Mouse (Mus musculus): ENCODE results near the gene Slco4a1. TPM values are rescaled to one million over a fixed set of nuclear protein-coding genes. Genes with fewer than 3 reads are reported as not detected.

Slco4a1 gene
- total RNA-seq, 1 experiment: 14.7 TPM

- H3K4me3 ChIP-seq (ENCODE audit: insufficient read depth in 1 of 2, low read depth in 1 of 2, low read length in 2 of 2, poor library complexity in 1 of 2, severe bottlenecking in 1 of 2): no peak overlapping the region
- DNase-seq (ENCODE audit: low read depth, low spot score): no peak
- in situ Hi-C loops (cut with MboI; ENCODE audit: low sequenced_read_pairs in 2 of 2, unreplicated experiment in 2 of 2): no loop called here
- H3K4me1 ChIP-seq (ENCODE audit: control insufficient read depth in 2 of 2, insufficient read depth in 2 of 2, low read length in 2 of 2, poor library complexity in 1 of 2): no peaks in the 10 kb centered on the region
- no peaks in the 10 kb centered on the region for H3K9me3 ChIP-seq (ENCODE audit: control insufficient read depth, insufficient read depth, low read depth, low read length)
- H3K9ac ChIP-seq (ENCODE audit: insufficient read depth, low read depth, low read length, poor library complexity, severe bottlenecking): no peak overlapping the region
- TF ChIP-seq MAFK (IDR thresholded peaks at IDR 0.05; ENCODE audit: insufficient read depth, low read depth, low read length) (no peak), CHD2 (IDR thresholded peaks at IDR 0.05; ENCODE audit: low read depth, low read length) (no peak), ZC3H11A (IDR thresholded peaks at IDR 0.05; ENCODE audit: borderline replicate concordance, low read depth, low read length) (no peak), HCFC1 (IDR thresholded peaks at IDR 0.05; ENCODE audit: borderline replicate concordance, insufficient read depth, low read length) (no peak), ZNF384 (IDR thresholded peaks at IDR 0.05; ENCODE audit: low read depth, low read length) (no peak)
- no peak overlapping the region for H3K27ac ChIP-seq (ENCODE audit: insufficient read depth, low read depth, low read length, poor library complexity, severe bottlenecking)
- H3K36me3 ChIP-seq (ENCODE audit: control insufficient read depth, insufficient read depth, low read length, poor library complexity, severe bottlenecking): no peaks in the 10 kb centered on the region
These were observed 45.3 kb downstream of the Slco4a1 start for GRCm38 (mm10) chr2:180501217-180501967.

GRCm38 (mm10) chr2:180506281-180506680 lies 50.2 kb downstream of the Slco4a1 start:
- in situ Hi-C loops (cut with MboI; ENCODE audit: low sequenced_read_pairs in 2 of 2, unreplicated experiment in 2 of 2): no loop called here
- no peak overlapping the region for H3K27ac ChIP-seq (ENCODE audit: insufficient read depth, low read depth, low read length, poor library complexity, severe bottlenecking)
- no peaks in the 10 kb centered on the region for H3K9me3 ChIP-seq (ENCODE audit: control insufficient read depth, insufficient read depth, low read depth, low read length)
- TF ChIP-seq ZC3H11A (IDR thresholded peaks at IDR 0.05; ENCODE audit: borderline replicate concordance, low read depth, low read length) (no peak), HCFC1 (IDR thresholded peaks at IDR 0.05; ENCODE audit: borderline replicate concordance, insufficient read depth, low read length) (no peak), ZNF384 (IDR thresholded peaks at IDR 0.05; ENCODE audit: low read depth, low read length) (no peak), CHD2 (IDR thresholded peaks at IDR 0.05; ENCODE audit: low read depth, low read length) (no peak), MAFK (IDR thresholded peaks at IDR 0.05; ENCODE audit: insufficient read depth, low read depth, low read length) (no peak)
- no peak for DNase-seq (ENCODE audit: low read depth, low spot score)
- no peak overlapping the region for H3K4me3 ChIP-seq (ENCODE audit: insufficient read depth in 1 of 2, low read depth in 1 of 2, low read length in 2 of 2, poor library complexity in 1 of 2, severe bottlenecking in 1 of 2)
- no peak overlapping the region for H3K9ac ChIP-seq (ENCODE audit: insufficient read depth, low read depth, low read length, poor library complexity, severe bottlenecking)
- no peaks in the 10 kb centered on the region for H3K4me1 ChIP-seq (ENCODE audit: control insufficient read depth in 2 of 2, insufficient read depth in 2 of 2, low read length in 2 of 2, poor library complexity in 1 of 2)
- no peaks in the 10 kb centered on the region for H3K36me3 ChIP-seq (ENCODE audit: control insufficient read depth, insufficient read depth, low read length, poor library complexity, severe bottlenecking)

- H3K9ac ChIP-seq (ENCODE audit: insufficient read depth, low read depth, low read length, poor library complexity, severe bottlenecking): no peak overlapping the region
- in situ Hi-C loops (cut with MboI; ENCODE audit: low sequenced_read_pairs in 2 of 2, unreplicated experiment in 2 of 2): no loop called here
- TF ChIP-seq CHD2 (IDR thresholded peaks at IDR 0.05; ENCODE audit: low read depth, low read length) (no peak), ZC3H11A (IDR thresholded peaks at IDR 0.05; ENCODE audit: borderline replicate concordance, low read depth, low read length) (no peak), MAFK (IDR thresholded peaks at IDR 0.05; ENCODE audit: insufficient read depth, low read depth, low read length) (no peak), ZNF384 (IDR thresholded peaks at IDR 0.05; ENCODE audit: low read depth, low read length) (no peak), HCFC1 (IDR thresholded peaks at IDR 0.05; ENCODE audit: borderline replicate concordance, insufficient read depth, low read length) (no peak)
- no peak overlapping the region for H3K27ac ChIP-seq (ENCODE audit: insufficient read depth, low read depth, low read length, poor library complexity, severe bottlenecking)
- DNase-seq (ENCODE audit: low read depth, low spot score): no peak
- H3K4me3 ChIP-seq (ENCODE audit: insufficient read depth in 1 of 2, low read depth in 1 of 2, low read length in 2 of 2, poor library complexity in 1 of 2, severe bottlenecking in 1 of 2): no peak overlapping the region
- H3K9me3 ChIP-seq (ENCODE audit: control insufficient read depth, insufficient read depth, low read depth, low read length): no peaks in the 10 kb centered on the region
- H3K36me3 ChIP-seq (ENCODE audit: control insufficient read depth, insufficient read depth, low read length, poor library complexity, severe bottlenecking): no peaks in the 10 kb centered on the region
- 0 out of 4 replicates have a peak, but pooled peaks cover 0 to under 1% of the 10 kb centered on the region in 2 experiments for H3K4me1 ChIP-seq (ENCODE audit: control insufficient read depth in 2 of 2, insufficient read depth in 2 of 2, low read length in 2 of 2, poor library complexity in 1 of 2)
These were observed 52.5 kb downstream of the Slco4a1 start for GRCm38 (mm10) chr2:180508455-180509115.

- H3K4me1 ChIP-seq (ENCODE audit: control insufficient read depth in 2 of 2, insufficient read depth in 2 of 2, low read length in 2 of 2, poor library complexity in 1 of 2): 0 out of 4 replicates have a peak, but pooled peaks cover 0 to 5% of the 10 kb centered on the region in 2 experiments
- in situ Hi-C loops (cut with MboI; ENCODE audit: low sequenced_read_pairs in 2 of 2, unreplicated experiment in 2 of 2): no loop called here
- no peaks in the 10 kb centered on the region for H3K36me3 ChIP-seq (ENCODE audit: control insufficient read depth, insufficient read depth, low read length, poor library complexity, severe bottlenecking)
- H3K9ac ChIP-seq (ENCODE audit: insufficient read depth, low read depth, low read length, poor library complexity, severe bottlenecking): no peak overlapping the region
- TF ChIP-seq ZNF384 (IDR thresholded peaks at IDR 0.05; ENCODE audit: low read depth, low read length) (no peak), ZC3H11A (IDR thresholded peaks at IDR 0.05; ENCODE audit: borderline replicate concordance, low read depth, low read length) (no peak), MAFK (IDR thresholded peaks at IDR 0.05; ENCODE audit: insufficient read depth, low read depth, low read length) (no peak), HCFC1 (IDR thresholded peaks at IDR 0.05; ENCODE audit: borderline replicate concordance, insufficient read depth, low read length) (no peak)
- DNase-seq (ENCODE audit: low read depth, low spot score): no peak
- no peaks in the 10 kb centered on the region for H3K9me3 ChIP-seq (ENCODE audit: control insufficient read depth, insufficient read depth, low read depth, low read length)
- no peak overlapping the region for H3K27ac ChIP-seq (ENCODE audit: insufficient read depth, low read depth, low read length, poor library complexity, severe bottlenecking)
- no peak overlapping the region for H3K4me3 ChIP-seq (ENCODE audit: insufficient read depth in 1 of 2, low read depth in 1 of 2, low read length in 2 of 2, poor library complexity in 1 of 2, severe bottlenecking in 1 of 2)
These were observed 54.8 kb downstream of the Slco4a1 start for GRCm38 (mm10) chr2:180510867-180511266.

Data from ES-E14 (cell line).